Mouse (Mus musculus) forebrain, embryonic 14.5 days (tissue): Measurements from ENCODE around the gene Glrx3. TPM values are rescaled to one million over a fixed set of nuclear protein-coding genes. Genes with fewer than 3 reads are reported as not detected.

ENCODE experiments used
- ATAC-seq: fragments of 200-750 bp; cut with Nextera tagmentation; 2 replicates; pipeline ENCODE4 v1.8.0; 2017; ENCODE audit warnings: mild to moderate bottlenecking, moderate library complexity
- DNase-seq: peaks from one replicate; pipeline ENCODE4 v3.0.0-alpha.2; 2015; ENCODE audit warnings: low spot score
- H3K27ac ChIP-seq: fragments of 300-500 bp; sonication (generic); 2 replicates; pipeline ENCODE4 v1.5.1; 2014; ENCODE audit warnings: low read depth, mild to moderate bottlenecking, control low read depth, low read length, moderate library complexity
- H3K27me3 ChIP-seq: fragments of 300-500 bp; sonication (generic); replicated peaks from 2 replicates; pipeline ENCODE4 v1.6.1; 2014; ENCODE audit warnings: low read length, control low read depth, mixed read lengths; ENCODE audit not compliant: control insufficient read depth, insufficient read depth
- H3K36me3 ChIP-seq: fragments of 300-500 bp; sonication (generic); 2 replicates; pipeline ENCODE4 v1.6.1; 2014; ENCODE audit warnings: low read length, control low read depth; ENCODE audit not compliant: control insufficient read depth, insufficient read depth
- H3K4me1 ChIP-seq: fragments of 300-500 bp; sonication (generic); 2 replicates; pipeline ENCODE4 v1.6.1; 2014; ENCODE audit warnings: antibody characterized with exemption, low read length, control low read depth; ENCODE audit not compliant: control insufficient read depth, insufficient read depth
- H3K4me2 ChIP-seq: fragments of 300-500 bp; sonication (generic); 2 replicates; pipeline ENCODE4 v1.6.1; 2014; ENCODE audit warnings: mild to moderate bottlenecking, control low read depth, low read length
- H3K4me3 ChIP-seq: fragments of 300-500 bp; sonication (generic); 2 replicates; pipeline ENCODE4 v1.5.1; 2014; ENCODE audit warnings: low read depth, low read length, control low read depth
- H3K9ac ChIP-seq: fragments of 300-500 bp; sonication (generic); 2 replicates; pipeline ENCODE4 v1.6.1; 2014; ENCODE audit warnings: mild to moderate bottlenecking, low read length, control low read depth, moderate library complexity
- H3K9me3 ChIP-seq: fragments of 300-500 bp; sonication (generic); replicated peaks from 2 replicates; pipeline ENCODE4 v1.6.1; 2016; ENCODE audit warnings: low read length, control low read depth, mixed read lengths; ENCODE audit not compliant: control insufficient read depth
- WGBS: fragments of 180-500 bp; shearing (Covaris S2); extraction: QIAGEN DNeasy Blood & Tissue Kit; methylation state at CpG from one replicate; pipeline ENCODE4 v1.1.7; 2014; 5-methylcytosine and 5-hydroxymethylcytosine counted together
- polyA plus RNA-seq: library from polyadenylated mRNA; unstranded; fragments of >200 nt; fragmentation: Nextera tagmentation; extraction: Ambion mirVana; gene quantifications from 2 replicates; pipeline ENCODE4 v1.2.1, GENCODE M21; 2014

The Glrx3 gene
- polyA plus RNA-seq = 312 and 339 TPM in 2 replicates

GRCm38 (mm10) chr7:137437440-137438178 lies at the start of gene Glrx3:
TSS of gene Glrx3 (plus strand) at chr7:137437614.
- Histone ChIP-seq H3K4me1 (peaks cover 8% of the 10 kb centered on the region), H3K36me3 (no peaks in the 10 kb centered on the region), H3K9me3 (no peaks in the 10 kb centered on the region), H3K27ac (peak within 1 kb of the TSS; percentile 87), H3K9ac (peak within 1 kb of the TSS; percentile 95), H3K27me3 (no peaks in the 10 kb centered on the region), H3K4me2 (peak within 1 kb of the TSS; percentile 72), H3K4me3 (peak within 1 kb of the TSS; percentile 96)
- DNase-seq = peak; percentile 94
- peak; percentile 96 for ATAC-seq
- under 1% methylated on average over 69 of the region's 69 CpGs for WGBS

- H3K27me3 ChIP-seq = no peaks in the 10 kb centered on the region
- ATAC-seq (no peak), DNase-seq (no peak)
- no peaks in the 10 kb centered on the region for H3K4me1 ChIP-seq
- no peak overlapping the region for H3K9ac ChIP-seq
- H3K9me3 ChIP-seq = no peaks in the 10 kb centered on the region
- WGBS = 92% methylated on average over 5 of the region's 5 CpGs
- no peak overlapping the region for H3K4me3 ChIP-seq
- no peak overlapping the region for H3K27ac ChIP-seq
- H3K36me3 ChIP-seq = no peaks in the 10 kb centered on the region
- H3K4me2 ChIP-seq = no peak overlapping the region
Observed at GRCm38 (mm10) chr7:137387863-137388262, 49.6 kb upstream of the Glrx3 start.

- no peaks in the 10 kb centered on the region for H3K4me1 ChIP-seq
- no peaks in the 10 kb centered on the region for H3K27me3 ChIP-seq
- ATAC-seq = no peak
- no peak overlapping the region for H3K9ac ChIP-seq
- no peaks in the 10 kb centered on the region for H3K9me3 ChIP-seq
- H3K27ac ChIP-seq = no peak overlapping the region
- WGBS = 90% methylated on average over 4 of the region's 4 CpGs
- no peak overlapping the region for H3K4me2 ChIP-seq
- no peaks in the 10 kb centered on the region for H3K36me3 ChIP-seq
- H3K4me3 ChIP-seq = no peak overlapping the region
- no peak for DNase-seq
Observed at GRCm38 (mm10) chr7:137395421-137395820, 42.0 kb upstream of the Glrx3 start.

GRCm38 (mm10) chr7:137397361-137397910 lies 40.0 kb upstream of the Glrx3 start:
- DNase-seq (no peak), ATAC-seq (no peak)
- no peaks in the 10 kb centered on the region for H3K9me3 ChIP-seq
- no peak overlapping the region for H3K4me3 ChIP-seq
- H3K27me3 ChIP-seq = no peaks in the 10 kb centered on the region
- 91% methylated on average over 8 of the region's 8 CpGs for WGBS
- no peaks in the 10 kb centered on the region for H3K4me1 ChIP-seq
- no peaks in the 10 kb centered on the region for H3K36me3 ChIP-seq
- H3K27ac ChIP-seq = no peak overlapping the region
- no peak overlapping the region for H3K9ac ChIP-seq
- H3K4me2 ChIP-seq = no peak overlapping the region

GRCm38 (mm10) chr7:137398973-137399372 lies 38.4 kb upstream of the Glrx3 start:
- H3K36me3 ChIP-seq = no peaks in the 10 kb centered on the region
- H3K9me3 ChIP-seq = no peaks in the 10 kb centered on the region
- H3K27ac ChIP-seq = no peak overlapping the region
- no peak overlapping the region for H3K4me3 ChIP-seq
- H3K4me1 ChIP-seq = no peaks in the 10 kb centered on the region
- DNase-seq (no peak), ATAC-seq (no peak)
- H3K4me2 ChIP-seq = no peak overlapping the region
- H3K9ac ChIP-seq = no peak overlapping the region
- H3K27me3 ChIP-seq = no peaks in the 10 kb centered on the region
- WGBS = 90% methylated on average over 4 of the region's 4 CpGs

GRCm38 (mm10) chr7:137404146-137404545 lies 33.3 kb upstream of the Glrx3 start:
- no peak for DNase-seq
- ATAC-seq = no peak
- WGBS = 88% methylated on average over 2 of the region's 2 CpGs

GRCm38 (mm10) chr7:137407428-137408058 lies 29.9 kb upstream of the Glrx3 start:
- Histone ChIP-seq H3K4me1 (no peaks in the 10 kb centered on the region), H3K36me3 (no peaks in the 10 kb centered on the region), H3K4me2 (no peak overlapping the region), H3K9ac (no peak overlapping the region), H3K9me3 (no peaks in the 10 kb centered on the region), H3K4me3 (no peak overlapping the region), H3K27ac (no peak overlapping the region), H3K27me3 (no peaks in the 10 kb centered on the region)
- DNase-seq (no peak), ATAC-seq (no peak)
- 84% methylated on average over 1 of the region's 1 CpGs for WGBS

More at GRCm38 (mm10) chr7:137404146-137404545, 33.3 kb upstream of the Glrx3 start:
- Histone ChIP-seq H3K36me3 (no peaks in the 10 kb centered on the region), H3K9me3 (no peaks in the 10 kb centered on the region), H3K4me1 (no peaks in the 10 kb centered on the region), H3K4me3 (no peak overlapping the region), H3K27ac (no peak overlapping the region), H3K4me2 (no peak overlapping the region), H3K9ac (no peak overlapping the region), H3K27me3 (no peaks in the 10 kb centered on the region)

- no peaks in the 10 kb centered on the region for H3K4me1 ChIP-seq
- H3K9me3 ChIP-seq = no peaks in the 10 kb centered on the region
- H3K4me3 ChIP-seq = peak within 1 kb of the TSS; percentile 71
- H3K9ac ChIP-seq = peak within 1 kb of the TSS; percentile 67
- H3K27ac ChIP-seq = peak within 1 kb of the TSS; percentile 72; the same call in 1 of the 2 replicates
- H3K27me3 ChIP-seq = no peaks in the 10 kb centered on the region
- ATAC-seq = peak; percentile 100
- H3K36me3 ChIP-seq = no peaks in the 10 kb centered on the region
- H3K4me2 ChIP-seq = peak within 1 kb of the TSS; percentile 57
- under 1% methylated on average over 63 of the region's 63 CpGs for WGBS
- peak; percentile 98 for DNase-seq
Observed at GRCm38 (mm10) chr7:137410337-137411197, 26.8 kb upstream of the Glrx3 start, which contains the start of gene 9430038I01Rik. TSS of gene 9430038I01Rik (minus strand) at chr7:137410762.
